Mouse (Mus musculus) intestine, embryonic 16.5 days (tissue): ENCODE results near the gene Mycbpap. TPM values are rescaled to one million over a fixed set of nuclear protein-coding genes. Genes with fewer than 3 reads are reported as not detected.

ENCODE experiments used
- polyA plus RNA-seq: library from polyadenylated mRNA; unstranded; fragments of >200 nt; fragmentation: Nextera tagmentation; extraction: Ambion mirVana; gene quantifications from 2 replicates; pipeline ENCODE4 v1.2.1, GENCODE M21; 2015

The Mycbpap gene
- polyA plus RNA-seq, 1 experiment from 2014 or later = 3.2 TPM

Other genes with a start within 250 kb of the Mycbpap start
- gene Gm21885, start 239.9 kb downstream of the Mycbpap start, polyA plus RNA-seq = 92.1 and 137 TPM in 2 replicates
- 65.5 and 74.6 TPM in 2 replicates for gene Luc7l3, start 199.8 kb downstream of the Mycbpap start, polyA plus RNA-seq
- gene Ankrd40, start 193.7 kb downstream of the Mycbpap start, polyA plus RNA-seq = 11.8 and 11.9 TPM in 2 replicates
- gene Abcc3, start 128.7 kb downstream of the Mycbpap start, polyA plus RNA-seq = 2.5 and 3.3 TPM in 2 replicates
- 4.9 and 5.4 TPM in 2 replicates for gene Cacna1g, start 47.5 kb downstream of the Mycbpap start, polyA plus RNA-seq
- 0.13 and 0.16 TPM in 2 replicates for gene Spata20, start 35.6 kb downstream of the Mycbpap start, polyA plus RNA-seq
- 1.5 and 1.7 TPM in 2 replicates for gene Epn3, start 21.8 kb downstream of the Mycbpap start, polyA plus RNA-seq
- 2.4 and 3.6 TPM in 2 replicates for gene Rsad1, start 27.5 kb upstream of the Mycbpap start, polyA plus RNA-seq
- gene Chad, start 43.3 kb upstream of the Mycbpap start, polyA plus RNA-seq = 1.2 and 1.6 TPM in 2 replicates
- gene Acsf2, start 80.1 kb upstream of the Mycbpap start, polyA plus RNA-seq = 3.0 and 3.3 TPM in 2 replicates
- gene Lrrc59, start 108.0 kb upstream of the Mycbpap start, polyA plus RNA-seq = 254 and 256 TPM in 2 replicates
- 141 and 151 TPM in 2 replicates for gene Mrpl27, start 132.0 kb upstream of the Mycbpap start, polyA plus RNA-seq
- 14.4 and 16.0 TPM in 2 replicates for gene Eme1, start 132.2 kb upstream of the Mycbpap start, polyA plus RNA-seq
- 11.3 and 11.6 TPM in 2 replicates for gene Xylt2, start 155.8 kb upstream of the Mycbpap start, polyA plus RNA-seq
- gene Gm11541, start 182.8 kb upstream of the Mycbpap start, polyA plus RNA-seq = 0.42 and 0.50 TPM in 2 replicates
- not detected in 2 replicates for gene Cdc34b, start 220.0 kb upstream of the Mycbpap start, polyA plus RNA-seq